Mouse (Mus musculus) neural tube, embryonic 14.5 days (tissue): ENCODE data around the gene Ak7. TPM values are rescaled to one million over a fixed set of nuclear protein-coding genes. Genes with fewer than 3 reads are reported as not detected.

Source experiments
- ATAC-seq: fragments of 200-750 bp; cut with Nextera tagmentation; 2 replicates; pipeline ENCODE4 v1.8.0; 2017; ENCODE audit warnings: low read depth, mild to moderate bottlenecking, moderate TSS enrichment, moderate library complexity
- H3K27ac ChIP-seq: fragments of 300-500 bp; sonication (generic); 2 replicates; pipeline ENCODE4 v1.5.1; 2014; ENCODE audit warnings: low read depth, mild to moderate bottlenecking, control low read depth, low read length, moderate library complexity, mixed read lengths
- H3K27me3 ChIP-seq: fragments of 300-500 bp; sonication (generic); 2 replicates; pipeline ENCODE4 v1.6.1; 2014; ENCODE audit warnings: low read length; ENCODE audit not compliant: control insufficient read depth, insufficient read depth
- H3K36me3 ChIP-seq: fragments of 300-500 bp; sonication (generic); 2 replicates; pipeline ENCODE4 v1.6.1; 2014; ENCODE audit warnings: low read length, mixed read lengths; ENCODE audit not compliant: control insufficient read depth, insufficient read depth
- H3K4me1 ChIP-seq: fragments of 300-500 bp; sonication (generic); 2 replicates; pipeline ENCODE4 v1.6.1; 2014; ENCODE audit warnings: low read length; ENCODE audit not compliant: control insufficient read depth, insufficient read depth
- H3K4me2 ChIP-seq: fragments of 300-500 bp; sonication (generic); 2 replicates; pipeline ENCODE4 v1.6.1; 2014; ENCODE audit warnings: mild to moderate bottlenecking, low read depth, low read length, control low read depth
- H3K4me3 ChIP-seq: fragments of 300-500 bp; sonication (generic); 2 replicates; pipeline ENCODE4 v1.5.1; 2014; ENCODE audit warnings: low read depth, low read length, control low read depth, mixed read lengths
- H3K9ac ChIP-seq: fragments of 300-500 bp; sonication (generic); replicated peaks from 2 replicates; pipeline ENCODE4 v1.6.1; 2014; ENCODE audit warnings: low read depth, mild to moderate bottlenecking, control low read depth, low read length, mixed read lengths
- H3K9me3 ChIP-seq: fragments of 300-500 bp; sonication (generic); 2 replicates; pipeline ENCODE4 v1.6.1; 2016; ENCODE audit warnings: low read length; ENCODE audit not compliant: control insufficient read depth
- WGBS: fragments of 180-500 bp; shearing (Covaris S2); extraction: QIAGEN DNeasy Blood & Tissue Kit; methylation state at CpG from one replicate; pipeline ENCODE4 v1.1.7; 2014; 5-methylcytosine and 5-hydroxymethylcytosine counted together
- polyA plus RNA-seq: library from polyadenylated mRNA; unstranded; fragments of >200 nt; fragmentation: Nextera tagmentation; extraction: Ambion mirVana; gene quantifications from 2 replicates; pipeline ENCODE4 v1.2.1, GENCODE M21; 2014

Ak7 gene
- polyA plus RNA-seq = 1.0 and 1.1 TPM in 2 replicates

DNA sequence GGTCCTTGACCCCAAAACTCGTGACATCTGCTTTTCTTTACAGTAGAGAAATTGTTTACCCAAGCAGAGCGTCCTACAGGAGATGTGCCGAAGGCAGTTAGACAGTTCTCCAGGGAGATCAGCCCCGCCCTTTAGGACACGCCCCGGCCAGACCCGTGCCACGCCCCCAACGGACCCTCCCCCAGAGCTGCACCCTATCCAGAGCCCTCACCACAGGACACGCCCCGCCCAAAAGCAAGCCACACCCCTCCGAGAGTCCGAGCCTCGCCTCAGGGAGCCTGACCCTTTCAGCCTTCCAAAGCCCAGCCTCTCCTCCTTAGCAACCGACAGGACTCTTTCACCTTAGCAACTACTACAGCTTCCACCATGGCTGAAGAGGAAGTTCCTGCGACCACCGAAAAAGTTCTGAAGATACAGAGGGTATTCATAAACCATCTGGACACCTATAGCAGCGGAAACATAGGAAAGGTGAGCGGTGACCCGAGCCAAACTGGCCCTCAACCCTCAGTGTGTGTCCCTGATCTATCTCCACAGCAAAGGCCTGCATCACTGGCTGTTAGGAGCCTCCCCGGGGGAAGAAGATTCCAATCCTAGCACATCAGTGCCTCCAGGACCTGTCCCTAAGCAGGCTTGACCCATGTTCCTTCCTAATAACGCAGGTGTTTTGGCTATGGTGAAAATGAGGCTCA is at the start of gene Ak7:
Gene Ak7, plus strand, starts transcription at position 178 of the 689 bp plus-strand sequence.
- no peaks in the 10 kb centered on the region; the same call in none of the 2 replicates for H3K36me3 ChIP-seq
- no peak within 1 kb of the TSS for H3K9ac ChIP-seq
- no peak within 1 kb of the TSS for H3K4me3 ChIP-seq
- no peak within 1 kb of the TSS for H3K27ac ChIP-seq
- no peaks in the 10 kb centered on the region for H3K4me1 ChIP-seq
- peak within 1 kb of the TSS; percentile 8; the same call in 1 of the 2 replicates for H3K4me2 ChIP-seq
- 11% methylated on average over 22 of the region's 22 CpGs for WGBS
- H3K9me3 ChIP-seq = no peaks in the 10 kb centered on the region
- no peaks in the 10 kb centered on the region for H3K27me3 ChIP-seq
- ATAC-seq = peak; percentile 44; the same call in 1 of the 2 replicates

DNA sequence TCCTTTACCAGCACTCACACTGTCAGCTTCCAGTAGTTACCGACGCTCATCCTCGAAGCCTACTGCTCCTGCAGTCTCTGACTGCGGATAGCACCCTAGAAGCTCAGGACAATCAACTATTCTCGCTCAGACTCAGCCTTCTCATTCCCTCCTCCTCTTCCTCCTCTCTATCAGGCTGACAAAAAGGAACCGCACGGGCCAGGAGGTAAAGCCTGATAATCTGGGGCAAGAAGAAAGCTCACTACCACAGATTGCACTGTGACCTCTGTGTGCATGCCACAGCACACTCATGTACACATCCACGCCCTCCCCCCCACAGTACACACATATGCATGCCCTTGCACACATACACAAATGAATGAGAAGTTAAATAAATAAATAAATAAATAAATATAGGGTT is 29.5 kb upstream of the Ak7 start:
- Histone ChIP-seq H3K36me3 (peaks cover 11% of the 10 kb centered on the region), H3K9me3 (no peaks in the 10 kb centered on the region), H3K27ac (no peak overlapping the region), H3K4me3 (no peak overlapping the region), H3K4me2 (no peak overlapping the region), H3K27me3 (no peaks in the 10 kb centered on the region), H3K4me1 (no peaks in the 10 kb centered on the region), H3K9ac (no peak overlapping the region)
- 93% methylated on average over 8 of the region's 8 CpGs for WGBS
- ATAC-seq = no peak

DNA sequence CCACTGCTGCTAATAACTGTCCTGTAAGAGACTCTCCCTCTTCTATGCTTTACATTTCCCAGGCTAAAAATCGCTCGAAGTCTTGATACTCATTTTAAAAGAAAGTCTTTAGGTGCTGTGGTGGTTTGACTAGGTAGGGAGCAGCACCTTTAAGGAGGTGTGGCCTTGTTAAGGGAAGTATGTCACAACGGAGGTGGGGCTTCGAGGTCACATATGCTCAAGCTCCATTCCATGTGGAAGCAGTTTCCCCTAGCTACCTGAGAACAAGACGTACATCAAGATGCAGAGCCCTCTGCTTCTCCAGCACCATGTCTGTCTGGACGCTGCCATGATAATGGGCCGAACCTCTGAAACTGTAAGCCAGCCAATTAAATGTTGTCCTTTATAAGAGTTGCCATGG is 27.6 kb upstream of the Ak7 start:
- Histone ChIP-seq H3K9ac (no peak overlapping the region), H3K4me3 (no peak overlapping the region), H3K36me3 (peaks cover 6% of the 10 kb centered on the region), H3K27ac (no peak overlapping the region), H3K4me2 (no peak overlapping the region), H3K27me3 (no peaks in the 10 kb centered on the region), H3K9me3 (no peaks in the 10 kb centered on the region), H3K4me1 (peaks cover 4% of the 10 kb centered on the region)
- WGBS = 93% methylated on average over 7 of the region's 7 CpGs
- no peak for ATAC-seq

DNA sequence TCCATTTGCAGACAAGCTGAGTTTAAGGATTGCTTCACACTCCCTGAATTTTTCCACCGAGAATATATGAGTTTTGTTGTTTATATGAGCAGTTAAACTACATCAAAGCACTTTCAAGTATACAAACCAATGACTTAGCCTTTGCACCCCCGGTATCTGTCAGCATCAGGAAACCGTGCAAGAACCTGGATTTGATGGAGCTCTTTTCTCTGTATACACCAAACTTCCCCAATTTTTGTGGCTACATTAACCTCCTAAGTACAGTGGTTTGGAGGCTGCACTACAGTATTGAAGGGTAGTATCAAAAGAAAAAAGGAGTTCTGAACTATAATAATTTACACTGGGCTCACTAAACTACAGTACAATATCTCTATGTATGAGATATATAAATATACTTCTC is 27.0 kb upstream of the Ak7 start:
- Histone ChIP-seq H3K4me2 (no peak overlapping the region), H3K27ac (no peak overlapping the region), H3K27me3 (no peaks in the 10 kb centered on the region), H3K4me3 (no peak overlapping the region), H3K9me3 (no peaks in the 10 kb centered on the region), H3K4me1 (peaks cover 9% of the 10 kb centered on the region), H3K36me3 (peaks cover under 1% of the 10 kb centered on the region; the same call in 1 of the 2 replicates), H3K9ac (no peak overlapping the region)
- no peak for ATAC-seq
- WGBS = 91% methylated on average over 3 of the region's 3 CpGs

GRCm38 (mm10) chr12:105683933-105684901 is 21.6 kb upstream of the Ak7 start, which contains the start of gene Gskip:
Gskip (plus strand) TSS chr12:105684829.
- peak within 1 kb of the TSS; percentile 90 for H3K9ac ChIP-seq
- 2% methylated on average over 41 of the region's 41 CpGs for WGBS
- H3K27ac ChIP-seq = peak within 1 kb of the TSS; percentile 91
- no peaks in the 10 kb centered on the region for H3K36me3 ChIP-seq
- H3K27me3 ChIP-seq = no peaks in the 10 kb centered on the region
- peak; percentile 52 for ATAC-seq
- H3K9me3 ChIP-seq = no peaks in the 10 kb centered on the region
- peak within 1 kb of the TSS; percentile 89 for H3K4me3 ChIP-seq
- H3K4me2 ChIP-seq = peak within 1 kb of the TSS; percentile 93
- H3K4me1 ChIP-seq = peaks cover 22% of the 10 kb centered on the region

- H3K9ac ChIP-seq = peak within 1 kb of the TSS; percentile 90
- H3K36me3 ChIP-seq = no peaks in the 10 kb centered on the region
- H3K9me3 ChIP-seq = no peaks in the 10 kb centered on the region
- WGBS = under 1% methylated on average over 67 of the region's 73 CpGs
- H3K27ac ChIP-seq = peak within 1 kb of the TSS; percentile 91
- peak within 1 kb of the TSS; percentile 89 for H3K4me3 ChIP-seq
- no peaks in the 10 kb centered on the region for H3K27me3 ChIP-seq
- ATAC-seq = peak; percentile 91
- H3K4me2 ChIP-seq = peak within 1 kb of the TSS; percentile 93
- H3K4me1 ChIP-seq = peaks cover 22% of the 10 kb centered on the region
Observed at GRCm38 (mm10) chr12:105685001-105685691, 20.6 kb upstream of the Ak7 start, which contains the start of gene Atg2b. Atg2b (minus strand) TSS chr12:105685211.

- ATAC-seq = no peak
- Histone ChIP-seq H3K36me3 (peaks cover 2% of the 10 kb centered on the region; the same call in 1 of the 2 replicates), H3K4me3 (no peak overlapping the region), H3K27me3 (no peaks in the 10 kb centered on the region), H3K4me1 (peaks cover 22% of the 10 kb centered on the region), H3K9ac (no peak overlapping the region), H3K9me3 (no peaks in the 10 kb centered on the region), H3K4me2 (peak overlapping the region; percentile 93; the same call in 1 of the 2 replicates), H3K27ac (no peak overlapping the region)
- 96% methylated on average over 3 of the region's 3 CpGs for WGBS
Observed at GRCm38 (mm10) chr12:105686791-105687190, 19.0 kb upstream of the Ak7 start.

DNA sequence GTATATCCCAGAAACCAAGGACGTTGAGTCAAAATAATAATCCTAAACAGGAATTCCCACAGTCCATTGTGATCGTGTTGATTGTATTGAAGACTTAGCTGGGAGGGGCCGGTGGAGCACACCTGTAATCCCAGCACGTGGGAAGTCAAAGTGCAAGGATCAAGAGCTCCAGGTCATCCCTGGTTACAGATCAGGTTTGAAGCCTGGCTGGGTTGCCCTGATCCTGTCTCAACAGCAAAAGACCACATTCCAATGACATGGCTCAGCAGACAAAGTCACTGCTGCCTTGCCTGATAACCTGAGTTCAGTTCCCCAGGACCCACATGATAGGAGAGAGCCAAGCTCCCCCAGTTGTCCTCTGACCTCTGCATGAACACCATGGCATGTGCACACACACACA is 18.4 kb upstream of the Ak7 start:
- Histone ChIP-seq H3K27ac (no peak overlapping the region), H3K9ac (no peak overlapping the region), H3K4me2 (no peak overlapping the region), H3K27me3 (no peaks in the 10 kb centered on the region), H3K9me3 (no peaks in the 10 kb centered on the region), H3K4me3 (no peak overlapping the region), H3K4me1 (peaks cover 22% of the 10 kb centered on the region), H3K36me3 (peaks cover 2% of the 10 kb centered on the region)
- ATAC-seq = no peak
- WGBS = 86% methylated on average over 4 of the region's 4 CpGs
